Mouse (Mus musculus) C2C12 (cell line): ENCODE data around the gene Fblim1. TPM values are rescaled to one million over a fixed set of nuclear protein-coding genes. Genes with fewer than 3 reads are reported as not detected.

ENCODE experiments used
- H3K27me3 ChIP-seq: one replicate; pipeline ENCODE4 v1.6.1; 2011; ENCODE audit not compliant: control insufficient read depth, insufficient read depth, insufficient read length
- H3K36me3 ChIP-seq: one replicate; pipeline ENCODE4 v1.6.1; 2011; ENCODE audit not compliant: control insufficient read depth, insufficient read depth
- H3K4me3 ChIP-seq: one replicate; pipeline ENCODE4 v1.5.1; 2011; ENCODE audit warnings: mild to moderate bottlenecking, control low read depth; ENCODE audit not compliant: poor library complexity, insufficient read depth, severe bottlenecking
- H3K79me2 ChIP-seq: one replicate; pipeline ENCODE4 v1.6.1; 2011; ENCODE audit not compliant: control insufficient read depth, insufficient read depth
- H3K79me3 ChIP-seq: one replicate; pipeline ENCODE4 v1.6.1; 2011; ENCODE audit warnings: low read depth, control low read depth
- H3ac ChIP-seq: one replicate; pipeline ENCODE3; 2011; ENCODE audit warnings: low read depth; ENCODE audit not compliant: control insufficient read depth, insufficient read length
- CEBPB ChIP-seq: IDR thresholded peaks from one replicate; pipeline ENCODE4 v1.6.1; 2011; ENCODE audit warnings: low read depth, mild to moderate bottlenecking, control low read depth, moderate library complexity
- CTCF ChIP-seq: IDR thresholded peaks from one replicate; pipeline ENCODE4 v1.5.1; 2011; ENCODE audit not compliant: control insufficient read depth, insufficient read depth, insufficient read length
- FOSL1 ChIP-seq: IDR thresholded peaks from one replicate; pipeline ENCODE4 v1.8.0; 2011; ENCODE audit warnings: mild to moderate bottlenecking, low read length; ENCODE audit not compliant: poor library complexity, insufficient read depth, severe bottlenecking
- MAX ChIP-seq: IDR thresholded peaks from one replicate; pipeline ENCODE4 v1.6.1; 2011; ENCODE audit warnings: mild to moderate bottlenecking, control low read depth
- MYOD1 ChIP-seq: IDR thresholded peaks from one replicate; pipeline ENCODE4 v1.6.1; 2011; ENCODE audit warnings: low read depth; ENCODE audit not compliant: control insufficient read depth, insufficient read length
- MYOG ChIP-seq: IDR thresholded peaks from one replicate; pipeline ENCODE4 v1.6.1; 2011; ENCODE audit not compliant: control insufficient read depth, insufficient read length; ENCODE audit errors: extremely low read depth
- USF1 ChIP-seq: IDR thresholded peaks from one replicate; pipeline ENCODE4 v1.6.1; 2011; ENCODE audit warnings: low read depth, mild to moderate bottlenecking, control low read depth, moderate library complexity
- polyA plus RNA-seq: library from polyadenylated mRNA; unstranded; fragments of >200 nt; fragmentation: generic; extraction: Trizol; gene quantifications from one replicate; pipeline ENCODE4 v1.2.1, GENCODE M21; 2012; ENCODE audit warnings: missing spikeins

The Fblim1 gene
- polyA plus RNA-seq, 1 experiment: 49.8 TPM

DNA sequence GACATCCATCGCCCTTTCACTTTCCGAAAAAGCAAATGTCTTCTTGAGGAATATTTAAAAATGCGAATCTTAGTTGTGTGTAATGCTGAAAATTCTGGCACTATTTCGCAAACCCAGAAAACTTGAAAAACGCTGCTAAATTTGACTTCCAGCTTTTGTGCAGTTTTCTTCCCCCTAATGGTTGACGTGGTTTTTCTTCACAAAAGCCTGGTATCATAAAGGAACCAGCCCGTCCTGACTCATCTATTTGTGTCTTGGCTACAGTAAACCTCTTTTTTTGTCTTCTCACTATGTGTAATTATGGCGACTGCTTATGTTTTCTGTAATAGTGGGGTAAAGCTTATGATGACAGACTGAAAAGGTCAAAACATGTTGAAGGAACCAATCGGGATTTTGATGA, 58.6 kb downstream of the Fblim1 start:
- TF ChIP-seq MYOG (no peak), MAX (no peak), CTCF (no peak), CEBPB (no peak), MYOD1 (no peak), FOSL1 (no peak), USF1 (no peak)
- H3K79me2 ChIP-seq: no peaks in the 10 kb centered on the region
- H3K27me3 ChIP-seq: no peaks in the 10 kb centered on the region
- no peak overlapping the region for H3ac ChIP-seq
- no peaks in the 10 kb centered on the region for H3K36me3 ChIP-seq
- H3K79me3 ChIP-seq: no peaks in the 10 kb centered on the region
- H3K4me3 ChIP-seq: peak overlapping the region; percentile 74

DNA sequence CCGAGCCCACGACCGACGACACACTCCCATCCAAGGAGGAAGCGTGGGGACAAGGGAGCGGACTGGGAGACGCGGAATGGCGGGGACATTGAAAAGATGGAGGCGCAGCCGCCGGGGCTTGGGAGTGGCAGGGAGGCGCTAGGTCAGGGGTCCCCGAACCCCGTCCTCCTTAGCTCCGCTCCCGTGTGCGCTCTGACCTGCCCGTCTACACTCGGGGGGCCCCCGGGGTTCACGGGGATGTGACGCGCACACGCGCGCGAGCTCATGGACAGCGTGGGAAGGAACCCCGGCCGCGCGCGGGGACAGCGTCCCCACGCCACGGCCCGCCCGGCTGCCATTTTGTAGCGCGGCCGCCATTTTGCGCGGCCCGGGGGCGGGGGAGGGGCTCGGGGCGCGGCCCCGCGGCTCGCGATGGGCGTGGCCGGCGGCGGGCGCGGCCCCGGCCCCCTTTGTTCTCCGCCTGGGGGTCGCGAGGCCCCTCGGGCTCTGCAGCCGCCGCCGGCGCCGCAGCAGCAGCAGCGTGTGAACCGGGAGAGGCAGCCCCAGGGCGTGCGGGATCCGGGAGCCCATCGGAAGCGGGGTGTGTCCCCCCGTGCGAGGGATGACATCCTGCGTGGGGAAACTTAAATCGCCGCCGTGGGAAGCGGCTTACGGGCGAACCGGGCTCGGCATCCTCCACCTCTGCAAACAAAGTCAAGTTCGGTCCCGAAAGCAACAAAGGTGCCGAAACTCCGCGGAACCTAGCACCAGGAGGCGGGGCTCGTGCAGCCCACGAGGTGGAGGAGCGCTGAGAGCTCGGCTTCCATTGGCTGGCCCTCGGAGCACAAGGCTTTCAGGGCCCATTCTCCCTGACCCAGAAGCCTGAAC, 59.3 kb downstream of the Fblim1 start:
- Histone ChIP-seq H3K27me3 (no peaks in the 10 kb centered on the region), H3K36me3 (no peaks in the 10 kb centered on the region), H3ac (peak overlapping the region; percentile 100), H3K4me3 (peak overlapping the region; percentile 74), H3K79me2 (no peaks in the 10 kb centered on the region), H3K79me3 (no peaks in the 10 kb centered on the region)
- TF ChIP-seq MAX: peak; percentile 79
- TF ChIP-seq USF1: peak; percentile 46
- TF ChIP-seq FOSL1: no peak

DNA sequence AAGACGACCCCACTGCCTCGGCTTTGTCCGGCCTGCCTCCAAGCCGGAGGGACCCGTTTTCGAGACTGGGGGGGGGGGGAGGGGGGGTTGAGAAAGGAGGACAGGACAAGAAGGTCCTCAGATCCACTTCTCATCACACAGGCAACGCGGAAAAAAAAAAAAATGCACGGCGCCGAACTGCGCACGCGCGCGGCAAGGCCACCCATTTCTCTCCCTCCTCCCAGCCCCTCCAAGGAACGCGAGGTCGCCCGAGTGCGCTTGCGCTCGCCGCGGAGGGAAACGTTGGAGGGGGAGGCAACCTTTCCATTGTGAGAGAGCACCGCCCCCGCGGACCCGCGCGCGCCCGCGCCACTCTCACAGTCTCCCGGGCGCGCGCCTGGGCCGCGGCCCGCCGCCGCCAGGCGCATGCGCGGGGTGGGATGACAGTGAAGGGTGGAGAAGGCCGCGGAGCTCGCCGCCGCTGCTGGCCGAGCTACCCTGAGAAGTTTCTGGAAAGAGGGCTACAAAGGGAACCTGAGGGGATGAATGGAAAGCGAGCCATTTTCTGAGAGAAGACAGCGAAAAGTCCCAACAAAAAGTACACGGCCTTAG, 60.1 kb downstream of the Fblim1 start:
- H3K4me3 ChIP-seq: peak overlapping the region; percentile 74
- TF ChIP-seq FOSL1 (no peak), MYOD1 (no peak), MYOG (no peak), CEBPB (no peak), MAX (no peak), USF1 (no peak), CTCF (no peak)
- no peaks in the 10 kb centered on the region for H3K36me3 ChIP-seq
- no peaks in the 10 kb centered on the region for H3K27me3 ChIP-seq
- peak overlapping the region; percentile 100 for H3ac ChIP-seq
- no peaks in the 10 kb centered on the region for H3K79me2 ChIP-seq
- H3K79me3 ChIP-seq: no peaks in the 10 kb centered on the region

DNA sequence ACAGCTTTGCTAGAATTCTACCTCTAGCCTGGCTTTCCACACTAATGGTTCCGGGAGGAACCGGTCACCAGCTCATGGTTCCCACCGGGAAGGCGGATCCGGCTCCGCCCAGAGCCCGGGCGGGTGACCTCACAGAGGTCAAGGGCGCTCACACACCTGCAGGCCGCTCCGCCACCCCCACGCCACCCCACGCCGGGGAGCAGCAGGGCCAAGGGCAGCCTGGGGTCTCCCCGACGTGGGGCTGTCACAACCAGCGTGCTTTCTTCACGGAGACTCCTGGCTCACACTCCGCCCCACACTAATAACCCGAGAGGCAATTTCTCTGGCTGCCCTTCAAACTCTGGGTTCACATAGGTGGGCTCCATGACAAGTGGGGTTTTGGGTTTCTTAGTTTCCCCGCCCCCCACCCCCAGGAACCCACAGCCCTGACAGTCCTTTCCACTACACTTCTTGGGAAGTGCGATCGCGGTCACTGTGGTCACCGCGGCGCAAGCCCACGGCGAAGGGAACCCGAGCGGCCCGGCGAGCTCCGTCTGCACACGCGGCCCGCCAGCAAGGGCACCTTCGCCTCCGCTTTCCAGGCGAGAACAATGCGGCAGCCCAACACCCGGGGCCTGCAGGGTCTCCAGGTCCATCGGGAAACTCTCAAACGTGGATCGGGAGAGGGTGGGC, 60.7 kb downstream of the Fblim1 start:
- Histone ChIP-seq H3K27me3 (no peaks in the 10 kb centered on the region), H3K79me2 (no peaks in the 10 kb centered on the region), H3K36me3 (no peaks in the 10 kb centered on the region), H3K79me3 (no peaks in the 10 kb centered on the region), H3ac (peak overlapping the region; percentile 94), H3K4me3 (peak overlapping the region; percentile 74)
- TF ChIP-seq MAX (no peak), CEBPB (no peak), FOSL1 (no peak), MYOG (no peak), MYOD1 (no peak), USF1 (no peak), CTCF (no peak)

DNA sequence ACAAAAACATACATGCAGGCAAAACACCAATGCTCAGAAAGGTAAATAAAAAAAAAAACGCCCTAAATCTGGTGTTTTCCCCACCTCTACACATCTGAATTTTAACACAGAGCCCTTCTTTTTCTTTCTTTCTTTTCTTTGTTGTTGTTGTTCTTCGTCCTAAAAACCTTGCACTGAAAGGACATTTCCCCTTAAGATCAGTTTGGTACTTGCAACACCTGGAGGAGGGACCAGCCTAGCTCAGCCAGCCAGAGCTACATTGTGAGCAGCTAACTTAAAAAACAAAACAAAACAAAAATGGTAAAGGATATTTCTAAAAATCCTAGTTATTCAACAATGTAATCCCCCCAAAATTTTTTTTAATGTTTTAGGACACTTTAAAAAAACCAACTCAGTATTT, 61.4 kb downstream of the Fblim1 start:
- Histone ChIP-seq H3ac (no peak overlapping the region), H3K79me2 (no peaks in the 10 kb centered on the region), H3K27me3 (no peaks in the 10 kb centered on the region), H3K79me3 (no peaks in the 10 kb centered on the region), H3K4me3 (no peak overlapping the region), H3K36me3 (no peaks in the 10 kb centered on the region)
- TF ChIP-seq CEBPB (no peak), MAX (no peak), MYOD1 (no peak), CTCF (no peak), MYOG (no peak), USF1 (no peak), FOSL1 (no peak)
